Mouse (Mus musculus) gonadal fat pad, adult 2 months (tissue): Measurements from ENCODE around the gene Sh2d4b. TPM values are rescaled to one million over a fixed set of nuclear protein-coding genes. Genes with fewer than 3 reads are reported as not detected.

Experiments used
- DNase-seq: peaks from one replicate; pipeline ENCODE4 v3.0.0-alpha.2; 2012; ENCODE audit warnings: low read depth
- polyA plus RNA-seq: library from polyadenylated mRNA; depleted of rRNA; stranded (reverse); fragments of >200 nt; gene quantifications from 2 replicates; pipeline ENCODE4 v1.2.3, GENCODE M21; 2012; rRNA removed

Sh2d4b gene
- polyA plus RNA-seq, 1 experiment: 0.57 TPM

- DNase-seq: no peak
Measured at GRCm38 (mm10) chr14:40837397-40837796, 55.7 kb downstream of the Sh2d4b start.

DNA sequence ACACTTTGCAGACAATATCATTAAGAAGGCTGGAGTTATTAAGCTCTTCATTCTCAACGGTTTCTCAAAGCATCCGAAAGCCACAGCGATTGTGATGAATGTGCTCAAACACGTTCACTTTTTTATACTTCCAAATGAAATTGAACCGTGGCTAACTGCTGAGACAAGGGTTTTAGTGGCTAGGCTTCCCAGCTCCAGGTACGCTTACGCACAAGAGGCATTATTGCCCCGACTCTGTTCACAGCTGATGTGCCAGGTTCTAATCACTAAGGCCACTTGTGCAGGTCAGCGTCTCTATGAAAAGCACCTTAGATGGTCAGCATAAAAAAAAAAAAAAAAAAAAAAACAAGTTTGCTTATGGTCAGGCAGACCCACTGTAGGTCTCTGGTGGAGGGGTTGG lies 62.6 kb downstream of the Sh2d4b start:
- DNase-seq: no peak

DNA sequence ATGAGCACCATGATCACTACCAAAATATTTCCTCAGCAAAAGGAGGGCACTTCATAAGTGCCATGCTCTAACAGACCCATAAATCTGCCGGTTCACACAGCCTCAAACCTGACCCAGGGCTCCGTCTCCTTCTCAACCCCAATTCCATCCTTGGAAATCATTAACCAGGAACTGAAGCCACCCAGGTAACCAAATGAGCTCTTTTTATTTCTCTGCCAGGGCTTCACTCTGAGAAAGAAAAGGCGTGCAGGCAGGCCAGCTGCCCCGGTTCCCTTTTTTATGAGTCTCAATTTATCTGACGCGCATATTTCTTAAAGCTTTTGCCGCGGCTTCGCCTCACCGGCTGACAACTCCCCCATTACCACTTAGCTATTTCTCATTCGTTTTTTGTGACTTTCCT lies 63.0 kb downstream of the Sh2d4b start:
- DNase-seq: no peak

GRCm38 (mm10) chr14:40818051-40818450 lies 75.0 kb downstream of the Sh2d4b start:
- DNase-seq: no peak

DNA sequence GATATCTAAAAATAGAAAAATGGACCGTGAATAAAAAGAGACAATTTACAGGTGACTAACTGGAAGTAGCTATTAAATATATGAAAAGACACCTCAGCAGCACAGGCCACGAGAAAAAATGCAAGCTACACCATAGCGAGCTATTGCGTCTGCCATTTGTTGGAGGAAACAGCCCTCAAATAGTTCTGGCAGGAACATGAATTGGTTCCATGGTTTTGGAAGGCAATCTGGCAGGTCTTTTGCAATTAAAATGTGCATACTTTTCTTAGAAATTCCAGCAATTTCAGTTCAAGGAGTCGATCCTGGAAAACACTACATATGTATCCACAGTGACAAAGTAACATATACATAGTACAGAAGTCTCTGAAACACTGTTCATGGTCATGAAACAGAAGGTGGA lies 76.4 kb downstream of the Sh2d4b start:
- no peak for DNase-seq

GRCm38 (mm10) chr14:40791606-40792005 lies 101.5 kb downstream of the Sh2d4b start:
- DNase-seq: no peak

DNA sequence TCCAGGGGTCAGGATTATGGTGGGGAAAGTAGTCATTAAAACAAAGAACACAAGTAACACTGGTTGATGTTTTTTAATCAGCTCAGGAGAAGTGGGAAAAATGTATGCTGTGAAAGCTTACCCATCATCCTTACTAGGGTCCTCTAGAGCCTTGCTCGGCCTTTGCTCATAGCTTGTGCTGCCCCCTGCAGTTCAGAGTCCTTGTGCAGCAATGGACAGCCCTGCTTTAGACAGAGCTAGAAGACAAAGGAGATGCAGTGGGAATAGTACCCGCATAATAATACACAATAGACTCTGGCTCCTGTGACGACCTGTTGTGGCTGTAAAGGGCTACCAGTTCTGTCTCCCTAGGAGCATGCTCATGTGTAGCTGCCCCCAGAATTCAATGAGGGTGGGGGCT lies 104.0 kb downstream of the Sh2d4b start:
- no peak for DNase-seq

DNA sequence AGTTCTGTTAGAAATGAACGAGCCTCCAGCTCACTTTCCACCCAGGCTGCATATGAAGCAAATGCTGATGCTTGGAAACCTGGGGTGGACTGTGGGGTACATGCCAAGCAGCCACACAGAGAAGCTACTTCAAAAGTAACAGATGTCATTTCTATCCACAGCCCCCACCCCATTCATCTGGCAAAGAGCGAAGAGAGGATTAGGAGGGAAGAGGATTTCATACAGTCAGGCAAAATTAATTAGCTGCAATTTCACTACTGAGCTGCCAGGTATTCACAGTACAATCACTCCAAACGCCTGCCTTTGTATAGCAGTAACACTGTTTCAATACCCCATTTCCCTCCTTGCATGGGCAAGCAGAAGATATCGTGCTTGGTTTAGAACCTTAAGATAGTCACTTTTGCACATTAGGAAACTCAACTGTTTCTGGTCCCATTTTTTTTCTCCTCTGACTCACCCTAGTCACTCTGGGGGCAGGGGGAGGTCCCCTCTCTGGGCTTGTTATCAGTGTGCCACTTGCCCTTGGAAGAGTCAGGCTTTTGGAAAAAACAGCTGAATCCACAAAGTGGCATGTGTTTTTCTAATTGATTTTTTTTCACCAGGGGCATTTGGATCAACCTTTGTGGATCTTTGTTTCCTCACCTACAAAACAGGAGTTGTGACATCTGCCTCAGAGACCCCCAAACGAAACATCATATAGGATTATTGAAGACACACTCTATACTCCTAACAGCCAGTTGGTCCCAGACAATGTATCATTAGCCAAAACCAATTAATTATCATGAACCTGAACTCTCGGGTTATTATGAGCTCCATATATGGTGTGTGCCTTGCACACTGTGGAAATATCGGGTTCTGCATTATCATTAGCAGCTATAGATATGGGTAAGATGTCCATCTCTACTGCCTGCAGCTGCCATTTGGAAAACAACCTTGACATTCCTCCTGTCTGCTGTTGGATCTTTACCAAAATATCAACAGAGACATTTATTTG lies 123.7 kb downstream of the Sh2d4b start:
- DNase-seq: no peak

Other genes starting within 250 kb of the Sh2d4b start
- gene Tspan14, start 73.5 kb upstream of the Sh2d4b start, polyA plus RNA-seq: 100 and 106 TPM in 2 replicates
- 62.5 and 66.8 TPM in 2 replicates for gene Fam213a, start 120.5 kb upstream of the Sh2d4b start, polyA plus RNA-seq
- 0.19 and 0.22 TPM in 2 replicates for gene Dydc2, start 175.9 kb upstream of the Sh2d4b start, polyA plus RNA-seq
- gene Dydc1, start 179.6 kb upstream of the Sh2d4b start, polyA plus RNA-seq: 0.22 TPM in 1 of 2 replicates, not detected in the other
- 0.49 and 1.2 TPM in 2 replicates for gene Mat1a, start 211.8 kb upstream of the Sh2d4b start, polyA plus RNA-seq
- not detected in 2 replicates for gene Sftpa1, start 238.5 kb upstream of the Sh2d4b start, polyA plus RNA-seq